Mouse (Mus musculus) lung, postnatal 0 days (tissue): ENCODE data around the gene Flad1.

ENCODE experiments used
- CTCF ChIP-seq: IDR thresholded peaks from 2 replicates; pipeline ENCODE4 v1.5.1; 2016; ENCODE audit warnings: antibody characterized with exemption, mild to moderate bottlenecking
- EP300 ChIP-seq: IDR thresholded peaks from 2 replicates; pipeline ENCODE4 v1.6.1; 2016; ENCODE audit warnings: antibody characterized with exemption, mild to moderate bottlenecking, control low read depth

- TF ChIP-seq EP300: peak; percentile 84
- TF ChIP-seq CTCF: no peak
Measured at GRCm38 (mm10) chr3:89419571-89419970, 7.9 kb upstream of the Flad1 start.
